12 mouse cellular contexts compared by ENCODE assay signal in genomic region chr2:107879663-107880062, GRCm38 (mm10).
DNase-seq lines count a peak whose midpoint lies in the region; ATAC-seq and TF ChIP-seq lines count a peak whose summit lies in the region.
"Had no signal": no experiment of that assay in that cellular context is flagged by ENCODE, and none has a peak within 500 bp of the region (broad histone marks: within the 10 kb centered on the region; RNA-seq: fewer than 3 reads in every experiment).

No protein-coding gene starts in this region.

- no peak overlapping the region for H3K4me2 ChIP-seq in lung, embryonic 14.5 days
- H3K4me2 ChIP-seq in forebrain, embryonic 12.5 days, result no peak overlapping the region
- H3K4me2 ChIP-seq: liver, embryonic 12.5 days; neural tube, embryonic 13.5 days had no signal

- H3K36me3 ChIP-seq in lung, embryonic 14.5 days (ENCODE audit: insufficient read depth), result no peaks in the 10 kb centered on the region
- no peaks in the 10 kb centered on the region for H3K36me3 ChIP-seq in forebrain, embryonic 12.5 days (replicated peaks)
- H3K36me3 ChIP-seq: liver, embryonic 12.5 days; neural tube, embryonic 13.5 days had no signal

- H3K27ac ChIP-seq in lung, embryonic 14.5 days (ENCODE audit: low read depth), result no peak overlapping the region
- no peak overlapping the region for H3K27ac ChIP-seq in forebrain, embryonic 12.5 days
- H3K27ac ChIP-seq: liver, embryonic 12.5 days; neural tube, embryonic 13.5 days had no signal

- no peaks in the 10 kb centered on the region for H3K9me3 ChIP-seq in lung, embryonic 14.5 days (ENCODE audit: low read depth, low read length)
- no peaks in the 10 kb centered on the region for H3K9me3 ChIP-seq in forebrain, embryonic 12.5 days
- H3K9me3 ChIP-seq: liver, embryonic 12.5 days; neural tube, embryonic 13.5 days had no signal

- WGBS in lung, embryonic 14.5 days, result 26% methylated on average over 2 of the region's 2 CpGs
- 43% methylated on average over 2 of the region's 2 CpGs for WGBS in forebrain, embryonic 12.5 days

- H3K9ac ChIP-seq in lung, embryonic 14.5 days, result no peak overlapping the region
- H3K9ac ChIP-seq in forebrain, embryonic 12.5 days, result no peak overlapping the region
- H3K9ac ChIP-seq: liver, embryonic 12.5 days; neural tube, embryonic 13.5 days had no signal

- ATAC-seq in lung, embryonic 14.5 days (ENCODE audit: insufficient read depth), result no peak
- ATAC-seq in forebrain, embryonic 12.5 days (ENCODE audit: low FRiP score), result 0 out of 2 replicates have a peak, but pooled peaks have one; percentile 20
- ATAC-seq: liver, embryonic 12.5 days had no signal

- no peaks in the 10 kb centered on the region; the same call in 1 of the 2 replicates for H3K27me3 ChIP-seq in lung, embryonic 14.5 days (ENCODE audit: insufficient read depth, low read length)
- no peaks in the 10 kb centered on the region for H3K27me3 ChIP-seq in forebrain, embryonic 12.5 days
- H3K27me3 ChIP-seq: liver, embryonic 12.5 days; neural tube, embryonic 13.5 days had no signal

- H3K4me1 ChIP-seq in lung, embryonic 14.5 days (ENCODE audit: insufficient read depth), result no peaks in the 10 kb centered on the region
- H3K4me1 ChIP-seq in forebrain, embryonic 12.5 days, result no peaks in the 10 kb centered on the region
- H3K4me1 ChIP-seq: liver, embryonic 12.5 days; neural tube, embryonic 13.5 days had no signal

- peak; percentile 51 for TF ChIP-seq CTCF in lung, embryonic 14.5 days (IDR thresholded peaks at IDR 0.05; ENCODE audit: low read depth)

- peak; percentile 9 for DNase-seq in cerebellum, adult 9-10 months
- no peak for DNase-seq in cerebellum, adult 18-20 months
- peak; percentile 81 for DNase-seq in lung, embryonic 14.5 days
- no peak for DNase-seq in lung, postnatal 25 days (ENCODE audit: low spot score)
- DNase-seq in retina, postnatal 1 day, result peak; percentile 59
- no peak for DNase-seq in urinary bladder, postnatal 4 days (ENCODE audit: low spot score in 2 of 2)
- DNase-seq in layer of hippocampus, adult 8-10 months (ENCODE audit: low spot score in 2 of 2), result no peak
- DNase-seq: B cell, adult 2 months; kidney, adult 11 months had no signal

- no peak overlapping the region for H3K4me3 ChIP-seq in lung, embryonic 14.5 days (ENCODE audit: low read depth, low read length)
- H3K4me3 ChIP-seq in forebrain, embryonic 12.5 days (replicated peaks), result no peak overlapping the region
- H3K4me3 ChIP-seq: liver, embryonic 12.5 days; neural tube, embryonic 13.5 days had no signal

Comparison
In these comparisons a context has a peak if more than half of its experiments do, and no peak if none do; other contexts are left out.
1. DNase-seq: peak in cerebellum, adult 9-10 months (single experiment), lung, embryonic 14.5 days (single experiment) and retina, postnatal 1 day (single experiment); none in cerebellum, adult 18-20 months (0 of 2), lung, postnatal 25 days (single experiment), urinary bladder, postnatal 4 days (0 of 2) and layer of hippocampus, adult 8-10 months (0 of 2).